Mouse (Mus musculus) liver, adult 2 months (tissue): Measurements from ENCODE around the gene Ndufa10.

Source experiments
- CTCF ChIP-seq: fragments of 200-500 bp; IDR thresholded peaks from 2 replicates; pipeline ENCODE4 v1.5.1; 2011; ENCODE audit warnings: low read depth, low read length, control low read depth
- POLR2A ChIP-seq: fragments of 200-500 bp; IDR thresholded peaks from 2 replicates; pipeline ENCODE4 v1.6.1; 2011; ENCODE audit warnings: low read length, control low read depth; ENCODE audit not compliant: insufficient read depth; ENCODE audit errors: extremely low read depth

GRCm38 (mm10) chr1:92473165-92474041 is at the start of gene Ndufa10:
- TF ChIP-seq CTCF: no peak
- TF ChIP-seq POLR2A: peak; percentile 42; the same call in 1 of the 2 replicates
